Mouse (Mus musculus): ENCODE measurements at regions not wholly inside any gene's neighbourhood (a gene's known extent, or its start where the extent isn't known, plus 50 kb on each side); places are given as distances from the start of the nearest gene placed in this dataset.

GRCm38 (mm10) chr19:56232269-56232668 lies 54.7 kb upstream of the Habp2 start:
- ATAC-seq (replicated peaks; ENCODE audit: poor library complexity) = no peak

DNA sequence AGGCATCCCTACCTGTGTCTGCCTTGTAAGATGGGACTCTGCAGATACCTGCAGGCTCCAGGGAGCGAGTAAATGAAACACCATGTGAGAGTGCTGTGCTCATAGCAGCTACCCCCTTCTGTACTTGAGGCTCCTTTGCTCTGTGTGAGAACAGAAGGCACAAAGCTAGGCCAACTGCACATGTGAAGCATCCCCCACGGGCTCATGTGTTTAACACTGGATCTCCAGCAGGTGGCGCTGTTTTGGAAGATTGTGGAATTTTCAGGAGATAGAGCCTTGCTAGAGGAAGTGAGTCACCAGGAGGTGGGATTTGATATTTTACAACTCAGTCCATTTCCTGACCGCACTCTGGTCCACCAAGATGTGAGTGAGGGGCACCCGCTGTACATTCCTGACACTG lies 54.0 kb upstream of the Habp2 start:
- no peak for ATAC-seq (replicated peaks; ENCODE audit: poor library complexity)

GRCm38 (mm10) chr19:56235040-56235439 lies 51.9 kb upstream of the Habp2 start:
- ATAC-seq (replicated peaks; ENCODE audit: poor library complexity) = no peak

Data from megakaryocyte progenitor cell, adult 5-6 weeks (primary cell).